In genomic region chr7:25235526-25235925, GRCm38 (mm10) we compare ENCODE assay signal across 13 mouse cellular contexts. TPM values are rescaled to one million over a fixed set of nuclear protein-coding genes. Genes with fewer than 3 reads are reported as not detected.
DNase-seq lines count a peak whose midpoint lies in the region; ATAC-seq and TF ChIP-seq lines count a peak whose summit lies in the region.
"Had no signal": no experiment of that assay in that cellular context is flagged by ENCODE, and none has a peak within 500 bp of the region (broad histone marks: within the 10 kb centered on the region; RNA-seq: fewer than 3 reads in every experiment).

No protein-coding gene starts in this region.

- TF ChIP-seq POLR2A in CH12.LX (IDR thresholded peaks at IDR 0.05; ENCODE audit: low read depth, low read length): no peak

- no peak for TF ChIP-seq EP300 in CH12.LX (IDR thresholded peaks at IDR 0.05; ENCODE audit: low read length)

- ATAC-seq in erythroblast, adult 5-6 weeks (replicated peaks; ENCODE audit: low FRiP score, poor library complexity, severe bottlenecking): no peak
- ATAC-seq in kidney, embryonic 15.5 days (replicated peaks; ENCODE audit: low FRiP score): no peak
- ATAC-seq in limb, embryonic 13.5 days (ENCODE audit: low FRiP score, low read depth): no peak
- ATAC-seq: inflammation-experienced regulatory T-cells, adult 6 months; Patski had no signal

- no peak overlapping the region for H3K4me2 ChIP-seq in kidney, embryonic 15.5 days
- 0 out of 2 replicates have a peak overlapping the region, but pooled peaks have one; percentile 88 for H3K4me2 ChIP-seq in CH12.LX (ENCODE audit: insufficient read depth, low read depth, poor library complexity, severe bottlenecking)
- H3K4me2 ChIP-seq in limb, embryonic 13.5 days (replicated peaks): 0 out of 2 replicates have a peak overlapping the region, but pooled peaks have one; percentile 84

- peaks cover 37% of the 10 kb centered on the region for H3K79me2 ChIP-seq in CH12.LX (replicated peaks; ENCODE audit: control insufficient read depth, extremely low read depth, insufficient read depth, poor library complexity, severe bottlenecking)

- no peak for TF ChIP-seq CTCF in CH12.LX (conservative IDR thresholded peaks at IDR 0.05 in 1 of 2, IDR thresholded peaks at IDR 0.05 in 1 of 2; ENCODE audit: low read depth in 2 of 2, low read length in 2 of 2)

- DNase-seq in kidney, postnatal 36 days: no peak
- no peak for DNase-seq in CH12.LX (ENCODE audit: extremely low read depth)
- no peak for DNase-seq in left cerebral cortex, postnatal 25 days (ENCODE audit: low spot score in 2 of 2)
- DNase-seq in layer of hippocampus, adult 8-10 months (ENCODE audit: low spot score in 2 of 2): no peak
- DNase-seq: adrenal gland, adult 8-10 months; cerebellum, postnatal 36 days; gastrocnemius, postnatal 25 days had no signal

- H3K4me3 ChIP-seq in erythroblast, embryonic 14.5 days (replicated peaks): peak overlapping the region; percentile 83
- H3K4me3 ChIP-seq in kidney, embryonic 15.5 days (replicated peaks): no peak overlapping the region
- no peak overlapping the region for H3K4me3 ChIP-seq in CH12.LX (replicated peaks in 1 of 3; ENCODE audit: low read depth in 2 of 3, low read length in 2 of 3, poor library complexity in 1 of 3)
- H3K4me3 ChIP-seq in limb, embryonic 13.5 days: peak overlapping the region; percentile 95; the same call in 1 of the 2 replicates

- TF ChIP-seq RAD21 in CH12.LX (IDR thresholded peaks at IDR 0.05; ENCODE audit: low read depth, low read length): no peak

- dilution Hi-C loops in CH12.LX (cut with MboI; ENCODE audit: extremely low pct_ligation_motif_present, extremely low pct_unique_long_range_greater_than_20kb, low sequenced_read_pairs): no loop called here

- H3K9ac ChIP-seq in kidney, embryonic 15.5 days: peak overlapping the region; percentile 99
- no peak overlapping the region for H3K9ac ChIP-seq in CH12.LX (ENCODE audit: insufficient read depth, low read depth)
- H3K9ac ChIP-seq in limb, embryonic 13.5 days: peak overlapping the region; percentile 99; the same call in 1 of the 2 replicates

- no peaks in the 10 kb centered on the region for H3K27me3 ChIP-seq in erythroblast, embryonic 14.5 days (ENCODE audit: control insufficient read depth)
- no peaks in the 10 kb centered on the region for H3K27me3 ChIP-seq in kidney, embryonic 15.5 days
- H3K27me3 ChIP-seq in CH12.LX (replicated peaks): no peaks in the 10 kb centered on the region
- H3K27me3 ChIP-seq in limb, embryonic 13.5 days: no peaks in the 10 kb centered on the region
- H3K27me3 ChIP-seq: Patski had no signal

- H3K9me3 ChIP-seq in erythroblast, embryonic 14.5 days (ENCODE audit: control insufficient read depth, low read length): no peaks in the 10 kb centered on the region
- no peaks in the 10 kb centered on the region for H3K9me3 ChIP-seq in kidney, embryonic 15.5 days (replicated peaks)
- no peaks in the 10 kb centered on the region for H3K9me3 ChIP-seq in CH12.LX (replicated peaks; ENCODE audit: low read length)
- no peaks in the 10 kb centered on the region for H3K9me3 ChIP-seq in limb, embryonic 13.5 days

- in situ Hi-C loops in CH12.LX (cut with MboI; ENCODE audit: low pct_ligation_motif_present, low pct_unique_long_range_greater_than_20kb, low sequenced_read_pairs): no loop called here

- H3K4me1 ChIP-seq in erythroblast, embryonic 14.5 days (ENCODE audit: control insufficient read depth): peaks cover 75% of the 10 kb centered on the region
- H3K4me1 ChIP-seq in kidney, embryonic 15.5 days: peaks cover 41% of the 10 kb centered on the region
- peaks cover 8 to 37% of the 10 kb centered on the region in 2 experiments for H3K4me1 ChIP-seq in CH12.LX (ENCODE audit: control insufficient read depth in 1 of 2, insufficient read depth in 2 of 2)
- peaks cover 38% of the 10 kb centered on the region for H3K4me1 ChIP-seq in limb, embryonic 13.5 days

- 85% methylated on average over 5 of the region's 5 CpGs for WGBS in kidney, embryonic 15.5 days
- 84% methylated on average over 5 of the region's 5 CpGs for WGBS in limb, embryonic 13.5 days

- intact Hi-C loops in left cerebral cortex, postnatal 25 days (cut with DNase I): loop anchor here (5.0 kb wide), 1 partner anchor 162 kb away; the partner anchor contains the start of gene Lipe

- peaks cover 59% of the 10 kb centered on the region for H3K36me3 ChIP-seq in erythroblast, embryonic 14.5 days (ENCODE audit: control insufficient read depth)
- H3K36me3 ChIP-seq in kidney, embryonic 15.5 days: peaks cover 52% of the 10 kb centered on the region
- peaks cover 47 to 55% of the 10 kb centered on the region in 2 experiments for H3K36me3 ChIP-seq in CH12.LX (replicated peaks in 1 of 2; ENCODE audit: control insufficient read depth in 1 of 2, insufficient read depth in 1 of 2, low read length in 1 of 2)
- peaks cover 52% of the 10 kb centered on the region for H3K36me3 ChIP-seq in limb, embryonic 13.5 days

- no peak overlapping the region for H3K27ac ChIP-seq in kidney, embryonic 15.5 days
- H3K27ac ChIP-seq in CH12.LX (ENCODE audit: insufficient read depth, low read depth): no peak overlapping the region
- no peak overlapping the region for H3K27ac ChIP-seq in limb, embryonic 13.5 days

TF ChIP-seq in CH12.LX, 34 proteins besides CTCF, POLR2A, EP300 and RAD21 (continues in another document):
- TF ChIP-seq PAX5 (IDR thresholded peaks at IDR 0.05; ENCODE audit: low read length) (no peak), USF2 (conservative IDR thresholded peaks at IDR 0.05; ENCODE audit: low read depth, low read length) (no peak), NRF1 (IDR thresholded peaks at IDR 0.05; ENCODE audit: low read depth, low read length) (no peak), CHD1 (IDR thresholded peaks at IDR 0.05; ENCODE audit: low read depth, low read length) (no peak)

RNA-seq across cellular contexts. Expression of gene Gsk3a, which starts 2.1 kb away (rescaled TPM):
- polyA plus RNA-seq in erythroblast, embryonic 14.5 days (2012): 30.9 and 31.8 TPM in 2 replicates
- total RNA-seq in erythroblast, adult 5-6 weeks (2015; ENCODE audit: low replicate concordance): 35.2 and 39.5 TPM in 2 replicates
- 24.2 and 29.0 TPM in 2 replicates for total RNA-seq in erythroblast, adult 5-6 weeks (2017; ENCODE audit: low replicate concordance)
- 10.7 and 12.1 TPM in 2 replicates for polyA plus RNA-seq in kidney, embryonic 15.5 days (2015; fragmentation: Nextera tagmentation; extraction: Ambion mirVana)
- total RNA-seq in CH12.LX (2012; rRNA removed): 47.5 and 55.1 TPM in 2 replicates
- 44.1 and 45.8 TPM in 2 replicates for total RNA-seq in CH12.LX (2014; rRNA removed)
- polyA plus RNA-seq in CH12.LX (2012; ENCODE audit: insufficient read length, low read depth): 72.2 and 76.1 TPM in 2 replicates
- 11.9 and 13.0 TPM in 2 replicates for polyA plus RNA-seq in limb, embryonic 13.5 days (2015; fragmentation: Nextera tagmentation; extraction: Ambion mirVana)
- 100 to 1,000 TPM; 213 to 224 TPM for total RNA-seq in left cerebral cortex, postnatal 25 days (2021)
- 100 to 1,000 TPM; 198 to 216 (median 204) TPM for total RNA-seq in layer of hippocampus, adult 8-10 months (2022)

RNA-seq across cellular contexts. Expression of gene Zfp526, which starts 14.3 kb away (rescaled TPM):
- polyA plus RNA-seq in erythroblast, embryonic 14.5 days (2012): 1.1 and 1.5 TPM in 2 replicates
- 25.4 and 27.4 TPM in 2 replicates for total RNA-seq in erythroblast, adult 5-6 weeks (2015; ENCODE audit: low replicate concordance)
- total RNA-seq in erythroblast, adult 5-6 weeks (2017; ENCODE audit: low replicate concordance): 33.7 and 37.7 TPM in 2 replicates
- 2.5 and 2.6 TPM in 2 replicates for polyA plus RNA-seq in kidney, embryonic 15.5 days (2015; fragmentation: Nextera tagmentation; extraction: Ambion mirVana)
- total RNA-seq in CH12.LX (2012; rRNA removed): 6.5 and 7.4 TPM in 2 replicates
- 2.0 and 2.2 TPM in 2 replicates for total RNA-seq in CH12.LX (2014; rRNA removed)
- polyA plus RNA-seq in CH12.LX (2012; ENCODE audit: insufficient read length, low read depth): 6.5 and 7.0 TPM in 2 replicates
- polyA plus RNA-seq in limb, embryonic 13.5 days (2015; fragmentation: Nextera tagmentation; extraction: Ambion mirVana): 2.3 and 2.8 TPM in 2 replicates
- total RNA-seq in left cerebral cortex, postnatal 25 days (2021): 10 to 100 TPM in 1 of 2 experiments, 1 to 10 TPM in 1; 10.0 to 11.1 TPM
- 10 to 100 TPM; 11.2 to 12.5 (median 11.7) TPM for total RNA-seq in layer of hippocampus, adult 8-10 months (2022)

RNA-seq across cellular contexts. Expression of gene Erf, which starts 15.0 kb away (rescaled TPM):
- 3.2 and 3.6 TPM in 2 replicates for polyA plus RNA-seq in erythroblast, embryonic 14.5 days (2012)
- total RNA-seq in erythroblast, adult 5-6 weeks (2015; ENCODE audit: low replicate concordance): 3.3 and 3.6 TPM in 2 replicates
- 2.4 and 2.6 TPM in 2 replicates for total RNA-seq in erythroblast, adult 5-6 weeks (2017; ENCODE audit: low replicate concordance)
- polyA plus RNA-seq in kidney, embryonic 15.5 days (2015; fragmentation: Nextera tagmentation; extraction: Ambion mirVana): 16.9 and 17.9 TPM in 2 replicates
- total RNA-seq in CH12.LX (2012; rRNA removed) (13.0 and 13.2 TPM in 2 replicates), CH12.LX (2014; rRNA removed) (6.1 and 7.1 TPM in 2 replicates)
- polyA plus RNA-seq in CH12.LX (2012; ENCODE audit: insufficient read length, low read depth): 15.2 and 15.4 TPM in 2 replicates
- polyA plus RNA-seq in limb, embryonic 13.5 days (2015; fragmentation: Nextera tagmentation; extraction: Ambion mirVana): 25.6 and 26.6 TPM in 2 replicates
- 10 to 100 TPM; 65.1 to 75.6 TPM for total RNA-seq in left cerebral cortex, postnatal 25 days (2021)
- total RNA-seq in layer of hippocampus, adult 8-10 months (2022): 10 to 100 TPM; 39.0 to 61.0 (median 49.4) TPM

RNA-seq across cellular contexts. Expression of gene Dedd2, which starts 15.1 kb away (rescaled TPM):
- polyA plus RNA-seq in erythroblast, embryonic 14.5 days (2012): 50.4 and 51.9 TPM in 2 replicates
- total RNA-seq in erythroblast, adult 5-6 weeks (2015; ENCODE audit: low replicate concordance): 53.8 and 59.1 TPM in 2 replicates
- total RNA-seq in erythroblast, adult 5-6 weeks (2017; ENCODE audit: low replicate concordance): 164 and 194 TPM in 2 replicates
- polyA plus RNA-seq in kidney, embryonic 15.5 days (2015; fragmentation: Nextera tagmentation; extraction: Ambion mirVana): 10.2 and 11.7 TPM in 2 replicates
- total RNA-seq in CH12.LX (2012; rRNA removed) (11.7 and 12.1 TPM in 2 replicates), CH12.LX (2014; rRNA removed) (10.7 and 13.9 TPM in 2 replicates)
- polyA plus RNA-seq in CH12.LX (2012; ENCODE audit: insufficient read length, low read depth): 10.2 and 10.6 TPM in 2 replicates
- polyA plus RNA-seq in limb, embryonic 13.5 days (2015; fragmentation: Nextera tagmentation; extraction: Ambion mirVana): 10.2 and 10.5 TPM in 2 replicates
- 10 to 100 TPM; 24.1 to 25.4 TPM for total RNA-seq in left cerebral cortex, postnatal 25 days (2021)
- 10 to 100 TPM; 22.0 to 28.9 (median 26.5) TPM for total RNA-seq in layer of hippocampus, adult 8-10 months (2022)

RNA-seq across cellular contexts. Expression of gene Cic, which starts 32.0 kb away (rescaled TPM):
- polyA plus RNA-seq in erythroblast, embryonic 14.5 days (2012): 47.3 and 55.9 TPM in 2 replicates
- total RNA-seq in erythroblast, adult 5-6 weeks (2015; ENCODE audit: low replicate concordance): 60.2 and 77.4 TPM in 2 replicates
- total RNA-seq in erythroblast, adult 5-6 weeks (2017; ENCODE audit: low replicate concordance): 15.3 and 26.6 TPM in 2 replicates
- 28.2 and 32.4 TPM in 2 replicates for polyA plus RNA-seq in kidney, embryonic 15.5 days (2015; fragmentation: Nextera tagmentation; extraction: Ambion mirVana)
- total RNA-seq in CH12.LX (2012; rRNA removed) (17.5 and 21.7 TPM in 2 replicates), CH12.LX (2014; rRNA removed) (2.2 and 2.5 TPM in 2 replicates)
- 31.2 and 34.5 TPM in 2 replicates for polyA plus RNA-seq in CH12.LX (2012; ENCODE audit: insufficient read length, low read depth)
- 40.9 and 43.6 TPM in 2 replicates for polyA plus RNA-seq in limb, embryonic 13.5 days (2015; fragmentation: Nextera tagmentation; extraction: Ambion mirVana)
- total RNA-seq in left cerebral cortex, postnatal 25 days (2021): 100 to 1,000 TPM; 211 to 223 TPM
- 100 to 1,000 TPM; 196 to 252 (median 228) TPM for total RNA-seq in layer of hippocampus, adult 8-10 months (2022)

Comparison
In these comparisons a context has a peak if more than half of its experiments do, and no peak if none do; other contexts are left out.
1. H3K4me3 ChIP-seq: peak in erythroblast, embryonic 14.5 days (single experiment) and limb, embryonic 13.5 days (single experiment); none in kidney, embryonic 15.5 days (single experiment) and CH12.LX (0 of 3).